In the genomic region with DNA sequence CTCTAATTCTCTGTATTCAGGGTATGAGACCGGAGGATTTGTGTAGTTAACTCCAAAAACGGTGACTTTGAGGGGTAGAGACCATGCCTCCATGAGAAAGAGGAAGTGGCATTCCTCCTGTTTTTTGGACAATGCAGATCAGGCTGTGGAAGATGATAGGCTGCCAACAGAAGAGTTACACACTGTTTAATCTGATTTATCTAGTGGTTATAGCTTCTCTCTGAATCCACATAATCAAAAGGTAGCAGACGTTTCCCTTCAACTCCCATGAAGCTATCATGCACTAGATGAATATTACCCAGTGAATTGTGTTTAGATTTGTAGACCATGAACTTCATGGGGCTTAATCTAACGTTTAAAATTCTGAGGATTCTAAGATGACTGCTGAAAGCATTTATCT, we compare ENCODE assay signal across 28 mouse cellular contexts.
"Had no signal": no experiment of that assay in that cellular context is flagged by ENCODE, and none has a peak within 500 bp of the region (broad histone marks: within the 10 kb centered on the region; RNA-seq: fewer than 3 reads in every experiment).

No protein-coding gene starts in this region.

- H3K4me2 ChIP-seq: embryonic facial prominence, embryonic 12.5 days; embryonic facial prominence, embryonic 13.5 days; embryonic facial prominence, embryonic 15.5 days; forebrain, embryonic 12.5 days; forebrain, embryonic 13.5 days; forebrain, embryonic 15.5 days had no signal

- H3K9ac ChIP-seq: embryonic facial prominence, embryonic 12.5 days; embryonic facial prominence, embryonic 13.5 days; embryonic facial prominence, embryonic 15.5 days; forebrain, embryonic 12.5 days; forebrain, embryonic 13.5 days; forebrain, embryonic 15.5 days; forebrain, postnatal 0 days had no signal

- H3K36me3 ChIP-seq: embryonic facial prominence, embryonic 10.5 days; embryonic facial prominence, embryonic 12.5 days; embryonic facial prominence, embryonic 13.5 days; embryonic facial prominence, embryonic 15.5 days; forebrain, embryonic 10.5 days; forebrain, embryonic 12.5 days; forebrain, embryonic 15.5 days; heart, embryonic 10.5 days had no signal

- H3K4me3 ChIP-seq: embryonic facial prominence, embryonic 10.5 days; embryonic facial prominence, embryonic 12.5 days; embryonic facial prominence, embryonic 13.5 days; embryonic facial prominence, embryonic 15.5 days; erythroblast, embryonic 14.5 days; forebrain, embryonic 10.5 days; forebrain, embryonic 12.5 days; forebrain, embryonic 13.5 days; forebrain, embryonic 15.5 days; gastrocnemius, adult 2 months; heart, adult 2 months; heart, embryonic 10.5 days had no signal

- H3K9me3 ChIP-seq: embryonic facial prominence, embryonic 10.5 days; embryonic facial prominence, embryonic 12.5 days; embryonic facial prominence, embryonic 13.5 days; embryonic facial prominence, embryonic 15.5 days; forebrain, embryonic 10.5 days; forebrain, embryonic 12.5 days; forebrain, embryonic 13.5 days; forebrain, embryonic 15.5 days; heart, embryonic 10.5 days had no signal

- H3K27me3 ChIP-seq: embryonic facial prominence, embryonic 12.5 days; embryonic facial prominence, embryonic 13.5 days; embryonic facial prominence, embryonic 15.5 days; forebrain, embryonic 12.5 days; forebrain, embryonic 13.5 days; forebrain, embryonic 15.5 days had no signal

- ATAC-seq: forebrain, embryonic 13.5 days; forebrain, embryonic 14.5 days; forebrain, embryonic 15.5 days; forebrain, embryonic 16.5 days; forebrain, postnatal 0 days had no signal

- DNase-seq: cerebellum, adult 9-10 months; cerebellum, adult 9-11 months; cerebellum, postnatal 10 days; cerebellum, postnatal 14 days; cerebellum, postnatal 25 days; cerebellum, postnatal 36 days; embryo, embryonic 11 days; forebrain, postnatal 0 days; gastrocnemius, adult 2 months; gastrocnemius, postnatal 10 days; gastrocnemius, postnatal 14 days; gastrocnemius, postnatal 25 days; gastrocnemius, postnatal 36 days; heart, adult 11 months; heart, adult 18-20 months; heart, adult 2 months had no signal

- H3K27ac ChIP-seq: embryonic facial prominence, embryonic 10.5 days; embryonic facial prominence, embryonic 12.5 days; embryonic facial prominence, embryonic 13.5 days; embryonic facial prominence, embryonic 15.5 days; forebrain, embryonic 10.5 days; forebrain, embryonic 12.5 days; forebrain, embryonic 13.5 days; forebrain, embryonic 15.5 days; gastrocnemius, adult 2 months; heart, adult 2 months; heart, embryonic 10.5 days had no signal

- H3K4me1 ChIP-seq: embryonic facial prominence, embryonic 10.5 days; embryonic facial prominence, embryonic 12.5 days; embryonic facial prominence, embryonic 13.5 days; embryonic facial prominence, embryonic 15.5 days; forebrain, embryonic 10.5 days; forebrain, embryonic 12.5 days; forebrain, embryonic 13.5 days; heart, embryonic 10.5 days had no signal
